Mouse (Mus musculus) CH12.LX (cell line): ENCODE data around the gene Slc19a2.

Experiments
- CTCF ChIP-seq, 2 experiments: IDR thresholded peaks in 1 of 2; conservative IDR thresholded peaks in 1 of 2; 2 replicates each; pipeline ENCODE4 v1.5.1; 2011 to 2012; ENCODE audit warnings: low read depth in 2 of 2, low read length in 2 of 2, improper control_type of control experiment in 1 of 2, inconsistent platforms in 1 of 2, mild to moderate bottlenecking in 1 of 2, moderate library complexity in 1 of 2
- EP300 ChIP-seq: IDR thresholded peaks from 2 replicates; pipeline ENCODE4 v1.6.1; 2011; ENCODE audit warnings: low read length, improper control_type of control experiment
- ETS1 ChIP-seq: conservative IDR thresholded peaks from 2 replicates; pipeline ENCODE4 v1.6.1; 2012; ENCODE audit warnings: low read depth, mild to moderate bottlenecking, inconsistent platforms, low read length, improper control_type of control experiment, moderate library complexity
- KAT2A ChIP-seq: IDR thresholded peaks from 2 replicates; pipeline ENCODE4 v1.6.1; 2012; ENCODE audit warnings: low read length, improper control_type of control experiment, inconsistent platforms; ENCODE audit not compliant: insufficient replicate concordance
- MAZ ChIP-seq: IDR thresholded peaks from 2 replicates; pipeline ENCODE4 v1.6.1; 2012; ENCODE audit warnings: low read depth, mild to moderate bottlenecking, inconsistent platforms, low read length, improper control_type of control experiment, moderate library complexity
- MEF2A ChIP-seq: IDR thresholded peaks from 2 replicates; pipeline ENCODE4 v1.6.1; 2014; ENCODE audit warnings: low read depth, mild to moderate bottlenecking, inconsistent platforms, low read length, improper control_type of control experiment, borderline replicate concordance
- MXI1 ChIP-seq: IDR thresholded peaks from 2 replicates; pipeline ENCODE4 v1.6.1; 2011; ENCODE audit warnings: mild to moderate bottlenecking, low read depth, low read length, improper control_type of control experiment
- POLR2A ChIP-seq: IDR thresholded peaks from 2 replicates; pipeline ENCODE4 v1.6.1; 2011; ENCODE audit warnings: low read depth, mild to moderate bottlenecking, improper control_type of control experiment, low read length
- SIN3A ChIP-seq: IDR thresholded peaks from 2 replicates; pipeline ENCODE4 v1.6.1; 2012; ENCODE audit warnings: low read length, improper control_type of control experiment, inconsistent platforms
- TCF12 ChIP-seq: IDR thresholded peaks from 2 replicates; pipeline ENCODE4 v1.6.1; 2014; ENCODE audit warnings: low read depth, mild to moderate bottlenecking, inconsistent platforms, low read length, improper control_type of control experiment
- ZC3H11A ChIP-seq: IDR thresholded peaks from 2 replicates; pipeline ENCODE4 v1.6.1; 2012; ENCODE audit warnings: low read depth, mild to moderate bottlenecking, inconsistent platforms, low read length, improper control_type of control experiment
- ZMIZ1 ChIP-seq: IDR thresholded peaks from 2 replicates; pipeline ENCODE4 v1.6.1; 2012; ENCODE audit warnings: low read depth, mild to moderate bottlenecking, inconsistent platforms, low read length, improper control_type of control experiment

- TF ChIP-seq ZC3H11A (no peak), POLR2A (no peak), ZMIZ1 (no peak), MEF2A (no peak), CTCF (conservative IDR thresholded peaks at IDR 0.05 in 1 of 2, IDR thresholded peaks at IDR 0.05 in 1 of 2; ENCODE audit: low read depth in 2 of 2, low read length in 2 of 2) (no peak), TCF12 (no peak), KAT2A (no peak), MAZ (no peak), ETS1 (no peak), SIN3A (no peak), EP300 (no peak), MXI1 (no peak)
Observed at GRCm38 (mm10) chr1:164220261-164220660, 28.6 kb upstream of the Slc19a2 start.
